In genomic region chr13:113034950-113035421, GRCm38 (mm10) we compare ENCODE assay signal across 8 mouse cellular contexts. TPM values are rescaled to one million over a fixed set of nuclear protein-coding genes. Genes with fewer than 3 reads are reported as not detected.
A peak's percentile ranks its signal among the peaks of the same experiment; 100 is the strongest.
DNase-seq lines count a peak whose midpoint lies in the region; ATAC-seq and TF ChIP-seq lines count a peak whose summit lies in the region.

Cdc20b (plus strand) TSS chr13:113035111.

- peak; percentile 53; the same call in 1 of the 2 replicates for ATAC-seq in embryonic facial prominence, embryonic 15.5 days (ENCODE audit: insufficient number of reproducible peaks, low FRiP score, low TSS enrichment, low read depth)
- no peak for ATAC-seq in heart, embryonic 15.5 days (replicated peaks; ENCODE audit: insufficient number of reproducible peaks, insufficient read depth, low FRiP score, low read depth)

- dilution Hi-C loops in CH12.LX (cut with MboI; ENCODE audit: extremely low pct_ligation_motif_present, extremely low pct_unique_long_range_greater_than_20kb, low sequenced_read_pairs), result no loop called here

- peak in 1 of 2 experiments; percentile 22; a peak in 2 of 4 replicates for TF ChIP-seq CTCF in CH12.LX (conservative IDR thresholded peaks at IDR 0.05 in 1 of 2, IDR thresholded peaks at IDR 0.05 in 1 of 2; ENCODE audit: low read depth in 2 of 2, low read length in 2 of 2)

- H3K79me2 ChIP-seq in CH12.LX (replicated peaks; ENCODE audit: control insufficient read depth, extremely low read depth, insufficient read depth, poor library complexity, severe bottlenecking), result no peaks in the 10 kb centered on the region

- TF ChIP-seq RAD21 in CH12.LX (IDR thresholded peaks at IDR 0.05; ENCODE audit: low read depth, low read length), result no peak

- in situ Hi-C loops in CH12.LX (cut with MboI; ENCODE audit: low pct_ligation_motif_present, low pct_unique_long_range_greater_than_20kb, low sequenced_read_pairs), result loop anchor here (5.0 to 25.0 kb wide), 3 partner anchors 48 to 748 kb away; partner anchors contain the start of genes Ankrd55 and Ccno

- H3K9ac ChIP-seq in CH12.LX (ENCODE audit: insufficient read depth, low read depth), result peak within 1 kb of the TSS; percentile 26
- peak within 1 kb of the TSS; percentile 35 for H3K9ac ChIP-seq in embryonic facial prominence, embryonic 15.5 days
- H3K9ac ChIP-seq in heart, embryonic 15.5 days, result peak within 1 kb of the TSS; percentile 45

- no peak for TF ChIP-seq EP300 in CH12.LX (IDR thresholded peaks at IDR 0.05; ENCODE audit: low read length)

- peaks cover 5 to 9% of the 10 kb centered on the region in 2 experiments; a peak in 1 of 4 replicates for H3K4me1 ChIP-seq in CH12.LX (ENCODE audit: control insufficient read depth in 1 of 2, insufficient read depth in 2 of 2)
- peaks cover 23% of the 10 kb centered on the region for H3K4me1 ChIP-seq in embryonic facial prominence, embryonic 15.5 days
- H3K4me1 ChIP-seq in heart, embryonic 15.5 days (replicated peaks), result peaks cover 30% of the 10 kb centered on the region

- H3K9me3 ChIP-seq in CH12.LX (replicated peaks; ENCODE audit: low read length), result no peaks in the 10 kb centered on the region
- no peaks in the 10 kb centered on the region for H3K9me3 ChIP-seq in embryonic facial prominence, embryonic 15.5 days (replicated peaks)
- no peaks in the 10 kb centered on the region for H3K9me3 ChIP-seq in heart, embryonic 15.5 days (replicated peaks)

- peaks cover 19% of the 10 kb centered on the region for H3K27me3 ChIP-seq in CH12.LX (replicated peaks)
- peaks cover 36% of the 10 kb centered on the region for H3K27me3 ChIP-seq in embryonic facial prominence, embryonic 15.5 days
- H3K27me3 ChIP-seq in heart, embryonic 15.5 days, result peaks cover 47% of the 10 kb centered on the region

- no peak for DNase-seq in CH12.LX (ENCODE audit: extremely low read depth)
- peak; percentile 66 to 74 for DNase-seq in adrenal gland, postnatal 36 days
- DNase-seq in kidney, postnatal 36 days, result peak; percentile 21 to 52
- peak; percentile 56 for DNase-seq in lung, postnatal 14 days
- DNase-seq in ovary, postnatal 10 days (ENCODE audit: low spot score), result peak; percentile 27
- DNase-seq in thymus, postnatal 14 days, result peak; percentile 90

- under 1% methylated on average over 46 of the region's 46 CpGs for WGBS in embryonic facial prominence, embryonic 15.5 days
- WGBS in heart, embryonic 15.5 days, result under 1% methylated on average over 46 of the region's 46 CpGs

- TF ChIP-seq POLR2A in CH12.LX (IDR thresholded peaks at IDR 0.05; ENCODE audit: low read depth, low read length), result no peak

- no peak within 1 kb of the TSS for H3K27ac ChIP-seq in CH12.LX (ENCODE audit: insufficient read depth, low read depth)
- no peak within 1 kb of the TSS for H3K27ac ChIP-seq in embryonic facial prominence, embryonic 15.5 days (replicated peaks)
- H3K27ac ChIP-seq in heart, embryonic 15.5 days, result no peak within 1 kb of the TSS

- peak within 1 kb of the TSS; percentile 93 for H3K4me2 ChIP-seq in CH12.LX (ENCODE audit: insufficient read depth, low read depth, poor library complexity, severe bottlenecking)
- H3K4me2 ChIP-seq in embryonic facial prominence, embryonic 15.5 days (replicated peaks), result peak within 1 kb of the TSS; percentile 97
- peak within 1 kb of the TSS; percentile 96 for H3K4me2 ChIP-seq in heart, embryonic 15.5 days

- no peaks in the 10 kb centered on the region for H3K36me3 ChIP-seq in CH12.LX (replicated peaks in 1 of 2; ENCODE audit: control insufficient read depth in 1 of 2, insufficient read depth in 1 of 2, low read length in 1 of 2)
- H3K36me3 ChIP-seq in embryonic facial prominence, embryonic 15.5 days, result no peaks in the 10 kb centered on the region
- no peaks in the 10 kb centered on the region for H3K36me3 ChIP-seq in heart, embryonic 15.5 days

- peak within 1 kb of the TSS; percentile 41 to 61 (median 49) for H3K4me3 ChIP-seq in CH12.LX (replicated peaks in 1 of 3; ENCODE audit: low read depth in 2 of 3, low read length in 2 of 3, poor library complexity in 1 of 3)
- peak within 1 kb of the TSS; percentile 53 for H3K4me3 ChIP-seq in embryonic facial prominence, embryonic 15.5 days (replicated peaks)
- H3K4me3 ChIP-seq in heart, embryonic 15.5 days, result peak within 1 kb of the TSS; percentile 54

TF ChIP-seq in CH12.LX, 34 proteins besides CTCF, POLR2A, EP300 and RAD21:
- TF ChIP-seq MEF2A (IDR thresholded peaks at IDR 0.05; ENCODE audit: borderline replicate concordance, low read depth, low read length) (0 out of 2 replicates have a peak, but pooled peaks have one; percentile 19), BHLHE40 (IDR thresholded peaks at IDR 0.05; ENCODE audit: low read depth, low read length) (0 out of 2 replicates have a peak, but pooled peaks have one; percentile 13), CHD1 (IDR thresholded peaks at IDR 0.05; ENCODE audit: low read depth, low read length) (no peak), UBTF (IDR thresholded peaks at IDR 0.05; ENCODE audit: low read depth, low read length) (peak; percentile 24; the same call in 1 of the 2 replicates), ZC3H11A (IDR thresholded peaks at IDR 0.05; ENCODE audit: low read depth, low read length) (no peak), POLR2AphosphoS2 (IDR thresholded peaks at IDR 0.05; ENCODE audit: low read depth, low read length) (no peak), ZNF384 (IDR thresholded peaks at IDR 0.05; ENCODE audit: low read depth, low read length) (no peak), SIN3A (IDR thresholded peaks at IDR 0.05; ENCODE audit: low read length) (no peak), E2F4 (IDR thresholded peaks at IDR 0.05; ENCODE audit: insufficient replicate concordance, low read depth, low read length) (0 out of 2 replicates have a peak, but pooled peaks have one; percentile 25), HCFC1 (IDR thresholded peaks at IDR 0.05; ENCODE audit: low read depth, low read length) (no peak), NRF1 (IDR thresholded peaks at IDR 0.05; ENCODE audit: low read depth, low read length) (no peak), KAT2A (IDR thresholded peaks at IDR 0.05; ENCODE audit: insufficient replicate concordance, low read length) (no peak), SMC3 (IDR thresholded peaks at IDR 0.05; ENCODE audit: low read depth, low read length) (peak; percentile 6; the same call in 1 of the 2 replicates), JUND (conservative IDR thresholded peaks at IDR 0.05; ENCODE audit: low read depth, low read length) (no peak), USF2 (conservative IDR thresholded peaks at IDR 0.05; ENCODE audit: low read depth, low read length) (no peak), USF1 (IDR thresholded peaks at IDR 0.05; ENCODE audit: low read depth, low read length) (no peak), MYC (IDR thresholded peaks at IDR 0.05; ENCODE audit: low read depth, low read length) (no peak), RCOR1 (conservative IDR thresholded peaks at IDR 0.05; ENCODE audit: low read depth, low read length) (no peak), MAZ (IDR thresholded peaks at IDR 0.05; ENCODE audit: low read depth, low read length) (no peak), ZKSCAN1 (IDR thresholded peaks at IDR 0.05; ENCODE audit: borderline replicate concordance, low read depth, low read length) (no peak), TBP (conservative IDR thresholded peaks at IDR 0.05; ENCODE audit: low read depth, low read length) (no peak), CHD2 (IDR thresholded peaks at IDR 0.05; ENCODE audit: low read length) (no peak), IRF4 (IDR thresholded peaks at IDR 0.05; ENCODE audit: low read depth, low read length) (0 out of 2 replicates have a peak, but pooled peaks have one; percentile 8), ETS1 (conservative IDR thresholded peaks at IDR 0.05; ENCODE audit: low read depth, low read length) (0 out of 2 replicates have a peak, but pooled peaks have one; percentile 23), ZMIZ1 (IDR thresholded peaks at IDR 0.05; ENCODE audit: low read depth, low read length) (no peak), MAX (IDR thresholded peaks at IDR 0.05; ENCODE audit: low read length) (no peak), MXI1 (IDR thresholded peaks at IDR 0.05; ENCODE audit: low read depth, low read length) (peak; percentile 46; the same call in 1 of the 2 replicates), TCF12 (IDR thresholded peaks at IDR 0.05; ENCODE audit: low read depth, low read length) (no peak), GABPA (IDR thresholded peaks at IDR 0.05; ENCODE audit: insufficient replicate concordance, low read depth, low read length) (no peak), ELF1 (IDR thresholded peaks at IDR 0.05; ENCODE audit: low read depth, low read length) (no peak; the same call in 1 of the 2 replicates), PAX5 (IDR thresholded peaks at IDR 0.05; ENCODE audit: low read length) (no peak), MAFK (IDR thresholded peaks at IDR 0.05; ENCODE audit: insufficient replicate concordance, low read length) (no peak), JUN (IDR thresholded peaks at IDR 0.05; ENCODE audit: insufficient read depth, low read depth, low read length) (no peak), NELFE (IDR thresholded peaks at IDR 0.05; ENCODE audit: low read depth, low read length) (no peak)
TF ChIP-seq in CH12.LX: peak in this region for 8.

RNA-seq across cellular contexts. Expression of gene Cdc20b, which starts in this region (rescaled TPM):
- not detected in 2 replicates for total RNA-seq in CH12.LX (2012; rRNA removed)
- not detected in 2 replicates for total RNA-seq in CH12.LX (2014; rRNA removed)
- polyA plus RNA-seq in CH12.LX (2012; ENCODE audit: insufficient read length, low read depth), result not detected in 2 replicates
- total RNA-seq in adrenal gland, postnatal 36 days (2021), result not detected
- 3.1 and 8.1 TPM in 2 replicates for polyA plus RNA-seq in embryonic facial prominence, embryonic 15.5 days (2015; fragmentation: Nextera tagmentation; extraction: Ambion mirVana)
- 0.14 and 0.79 TPM in 2 replicates for polyA plus RNA-seq in heart, embryonic 15.5 days (2015; fragmentation: Nextera tagmentation; extraction: Ambion mirVana)

Comparison
In these comparisons a context has a peak if more than half of its experiments do, and no peak if none do; other contexts are left out.
1. Peak in DNase-seq in adrenal gland, postnatal 36 days; RNA of the gene not detected or under 1 TPM.